Mouse (Mus musculus): Measurements from ENCODE around the gene Nfam1. TPM values are rescaled to one million over a fixed set of nuclear protein-coding genes. Genes with fewer than 3 reads are reported as not detected.

Gene Nfam1
- polyA plus RNA-seq, 1 experiment = 0.04 TPM

GRCm38 (mm10) chr15:83029725-83030718, 3.1 kb downstream of the Nfam1 start:
- Histone ChIP-seq H3K27me3 (ENCODE audit: control insufficient read depth) (peaks cover 20% of the 10 kb centered on the region), H3K9me3 (ENCODE audit: control insufficient read depth, low read length) (no peaks in the 10 kb centered on the region), H3K4me1 (ENCODE audit: control insufficient read depth) (no peaks in the 10 kb centered on the region; the same call in 1 of the 2 replicates), H3K4me3 (replicated peaks) (no peak overlapping the region), H3K36me3 (ENCODE audit: control insufficient read depth) (no peaks in the 10 kb centered on the region)
- TF ChIP-seq TAL1 (IDR thresholded peaks at IDR 0.05; ENCODE audit: low read length) = no peak
- TF ChIP-seq GATA1 (IDR thresholded peaks at IDR 0.05; ENCODE audit: low read length) = no peak

GRCm38 (mm10) chr15:83026129-83026528, 7.0 kb downstream of the Nfam1 start:
- no peaks in the 10 kb centered on the region for H3K36me3 ChIP-seq (ENCODE audit: control insufficient read depth)

DNA sequence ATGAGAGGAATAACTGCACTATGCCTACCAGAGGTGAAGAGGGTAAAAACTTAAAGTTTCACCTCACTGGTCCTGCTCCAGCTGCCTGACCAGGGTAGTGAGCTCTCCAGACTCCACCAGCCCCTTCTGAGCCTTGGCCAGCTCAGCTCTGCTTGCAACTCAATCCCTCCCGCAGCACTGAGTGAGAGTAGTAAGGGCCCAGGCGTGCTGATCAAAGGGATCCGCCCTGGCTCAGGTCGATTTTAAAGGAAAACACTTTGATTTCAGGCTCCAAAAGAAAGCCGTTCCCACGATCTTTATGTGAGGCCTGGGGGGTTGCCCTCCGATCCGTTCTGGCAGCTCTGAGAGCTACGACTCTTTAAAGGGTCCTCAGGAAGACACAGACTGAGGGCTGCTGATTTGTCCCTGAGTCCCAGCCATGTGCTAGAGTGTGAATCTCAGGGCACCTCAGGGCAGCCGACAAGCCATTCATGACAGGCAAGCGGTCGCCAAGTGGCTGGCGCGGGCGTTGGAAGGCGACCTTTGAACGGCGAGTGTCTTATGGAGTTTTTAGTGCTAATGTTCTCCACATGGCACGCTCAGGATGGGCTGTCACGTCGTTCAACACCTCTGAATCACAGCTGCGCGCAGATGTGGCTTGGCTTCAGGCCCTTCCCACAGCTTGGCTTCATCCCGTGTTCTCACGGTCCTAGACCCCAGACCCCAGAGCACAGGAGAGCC, 7.9 kb downstream of the Nfam1 start:
- Histone ChIP-seq H3K36me3 (ENCODE audit: control insufficient read depth) (no peaks in the 10 kb centered on the region), H3K27me3 (ENCODE audit: control insufficient read depth) (no peaks in the 10 kb centered on the region), H3K9me3 (ENCODE audit: control insufficient read depth, low read length) (no peaks in the 10 kb centered on the region), H3K4me3 (replicated peaks) (no peak overlapping the region), H3K4me1 (ENCODE audit: control insufficient read depth) (no peaks in the 10 kb centered on the region)
- TF ChIP-seq GATA1 (IDR thresholded peaks at IDR 0.05; ENCODE audit: low read length) (no peak), TAL1 (IDR thresholded peaks at IDR 0.05; ENCODE audit: low read length) (no peak)

More at GRCm38 (mm10) chr15:83026129-83026528, 7.0 kb downstream of the Nfam1 start:
- TF ChIP-seq GATA1 (IDR thresholded peaks at IDR 0.05; ENCODE audit: low read length) (no peak), TAL1 (IDR thresholded peaks at IDR 0.05; ENCODE audit: low read length) (no peak)
- Histone ChIP-seq H3K4me1 (ENCODE audit: control insufficient read depth) (no peaks in the 10 kb centered on the region), H3K4me3 (replicated peaks) (no peak overlapping the region), H3K9me3 (ENCODE audit: control insufficient read depth, low read length) (no peaks in the 10 kb centered on the region), H3K27me3 (ENCODE audit: control insufficient read depth) (no peaks in the 10 kb centered on the region)

DNA sequence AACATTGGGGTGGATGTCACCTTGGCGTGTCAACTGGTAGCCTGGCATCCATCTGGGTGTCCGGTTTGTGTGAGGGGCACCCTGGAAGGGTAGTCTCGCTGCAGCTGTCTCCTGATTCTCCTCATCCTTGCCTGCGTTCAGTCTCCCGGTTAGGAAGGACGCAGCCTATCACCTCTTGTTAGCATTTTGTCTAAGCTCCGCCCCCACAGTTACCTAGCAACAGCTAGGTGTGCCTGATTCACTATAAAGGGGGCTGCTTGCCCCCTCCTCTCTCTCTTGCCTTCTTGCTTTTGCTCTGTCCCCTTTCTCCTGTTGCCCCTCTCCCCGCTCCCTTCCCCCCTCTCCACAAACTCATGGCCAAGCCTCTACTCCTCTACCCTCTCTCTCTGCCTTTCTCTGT, 10.2 kb downstream of the Nfam1 start:
- H3K9me3 ChIP-seq (ENCODE audit: control insufficient read depth, low read length) = no peaks in the 10 kb centered on the region
- H3K4me3 ChIP-seq (replicated peaks) = no peak overlapping the region
- H3K4me1 ChIP-seq (ENCODE audit: control insufficient read depth) = no peaks in the 10 kb centered on the region
- no peaks in the 10 kb centered on the region for H3K27me3 ChIP-seq (ENCODE audit: control insufficient read depth)
- H3K36me3 ChIP-seq (ENCODE audit: control insufficient read depth) = no peaks in the 10 kb centered on the region
- no peak for TF ChIP-seq TAL1 (IDR thresholded peaks at IDR 0.05; ENCODE audit: low read length)
- no peak for TF ChIP-seq GATA1 (IDR thresholded peaks at IDR 0.05; ENCODE audit: low read length)

- Histone ChIP-seq H3K4me1 (ENCODE audit: control insufficient read depth) (no peaks in the 10 kb centered on the region), H3K27me3 (ENCODE audit: control insufficient read depth) (no peaks in the 10 kb centered on the region), H3K36me3 (ENCODE audit: control insufficient read depth) (no peaks in the 10 kb centered on the region), H3K4me3 (replicated peaks) (no peak overlapping the region), H3K9me3 (ENCODE audit: control insufficient read depth, low read length) (no peaks in the 10 kb centered on the region)
- TF ChIP-seq GATA1 (IDR thresholded peaks at IDR 0.05; ENCODE audit: low read length) (no peak), TAL1 (IDR thresholded peaks at IDR 0.05; ENCODE audit: low read length) (no peak)
These were observed 22.0 kb downstream of the Nfam1 start for GRCm38 (mm10) chr15:83010990-83011664.

- TF ChIP-seq GATA1 (IDR thresholded peaks at IDR 0.05; ENCODE audit: low read length) = no peak
- TF ChIP-seq TAL1 (IDR thresholded peaks at IDR 0.05; ENCODE audit: low read length) = no peak
- Histone ChIP-seq H3K4me1 (ENCODE audit: control insufficient read depth) (no peaks in the 10 kb centered on the region), H3K9me3 (ENCODE audit: control insufficient read depth, low read length) (no peaks in the 10 kb centered on the region), H3K36me3 (ENCODE audit: control insufficient read depth) (no peaks in the 10 kb centered on the region), H3K4me3 (replicated peaks) (no peak overlapping the region), H3K27me3 (ENCODE audit: control insufficient read depth) (no peaks in the 10 kb centered on the region)
These were observed 22.7 kb downstream of the Nfam1 start for GRCm38 (mm10) chr15:83010423-83010822.

DNA sequence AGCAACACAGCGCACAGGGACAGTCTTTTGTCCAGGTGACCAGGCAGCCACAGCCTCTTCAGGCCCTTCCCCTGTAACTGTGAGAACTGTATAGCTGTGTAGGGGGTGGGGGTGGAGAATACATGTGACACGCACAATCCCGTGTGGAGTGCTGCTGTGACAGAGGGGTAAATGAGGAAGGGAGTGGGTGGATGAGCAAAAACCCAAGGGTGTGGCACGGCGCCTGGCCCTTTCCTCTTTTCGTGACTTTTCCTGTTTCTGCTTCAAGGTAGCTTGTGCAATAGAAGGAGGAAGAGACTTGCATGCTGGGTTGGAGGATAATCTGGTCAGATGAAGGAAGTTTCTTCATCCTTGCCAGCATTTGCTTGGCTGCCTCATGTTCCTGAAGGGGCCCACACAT, 23.6 kb downstream of the Nfam1 start:
- no peak overlapping the region for H3K4me3 ChIP-seq (replicated peaks)
- TF ChIP-seq GATA1 (IDR thresholded peaks at IDR 0.05; ENCODE audit: low read length) (no peak), TAL1 (IDR thresholded peaks at IDR 0.05; ENCODE audit: low read length) (no peak)

DNA sequence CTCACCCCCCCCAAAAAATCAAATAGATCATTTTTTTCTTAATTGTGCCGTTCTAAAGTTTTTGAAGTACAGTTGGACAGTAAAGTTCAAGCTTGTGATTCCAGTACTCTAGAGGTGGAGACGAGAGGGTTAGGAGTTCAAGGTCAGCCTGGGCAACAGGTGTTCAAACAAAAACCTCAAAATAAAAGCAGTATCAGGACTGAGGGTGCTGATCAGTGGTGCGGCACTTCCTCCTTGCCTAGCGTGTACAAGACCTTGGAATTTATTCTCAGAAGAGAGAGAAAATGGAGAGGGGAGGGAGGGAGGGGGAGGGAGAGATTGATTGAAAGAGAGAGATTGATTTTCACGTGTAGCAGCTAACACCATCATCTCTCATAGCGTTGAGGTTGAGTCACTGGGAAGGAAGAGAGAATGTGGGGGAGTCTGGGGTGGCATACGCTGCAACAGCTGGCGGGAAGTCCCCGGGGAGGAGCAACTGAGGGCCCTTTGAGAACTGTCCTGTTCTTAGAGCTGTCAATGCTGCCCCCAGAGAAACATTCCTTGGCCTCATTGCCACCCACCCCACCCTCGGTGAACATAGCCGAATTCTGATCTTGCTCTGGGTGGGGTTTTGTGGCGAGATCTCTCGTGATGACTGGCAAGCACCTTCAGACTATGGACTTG, 24.2 kb downstream of the Nfam1 start:
- Histone ChIP-seq H3K4me1 (ENCODE audit: control insufficient read depth) (no peaks in the 10 kb centered on the region), H3K4me3 (replicated peaks) (no peak overlapping the region), H3K9me3 (ENCODE audit: control insufficient read depth, low read length) (no peaks in the 10 kb centered on the region), H3K36me3 (ENCODE audit: control insufficient read depth) (no peaks in the 10 kb centered on the region), H3K27me3 (ENCODE audit: control insufficient read depth) (no peaks in the 10 kb centered on the region)
- TF ChIP-seq TAL1 (IDR thresholded peaks at IDR 0.05; ENCODE audit: low read length) (no peak), GATA1 (IDR thresholded peaks at IDR 0.05; ENCODE audit: low read length) (no peak)

More for the DNA sequence above, 23.6 kb downstream of the Nfam1 start:
- H3K4me1 ChIP-seq (ENCODE audit: control insufficient read depth) = no peaks in the 10 kb centered on the region
- H3K27me3 ChIP-seq (ENCODE audit: control insufficient read depth) = no peaks in the 10 kb centered on the region
- no peaks in the 10 kb centered on the region for H3K9me3 ChIP-seq (ENCODE audit: control insufficient read depth, low read length)
- H3K36me3 ChIP-seq (ENCODE audit: control insufficient read depth) = no peaks in the 10 kb centered on the region

All from erythroblast, embryonic 14.5 days (primary cell).